Mouse (Mus musculus) heart, postnatal 0 days (tissue): ENCODE measurements at regions not wholly inside any gene's neighbourhood (a gene's known extent, or its start where the extent isn't known, plus 50 kb on each side); places are given as distances from the start of the nearest gene placed in this dataset.

Source experiments
- CTCF ChIP-seq: IDR thresholded peaks from 2 replicates; pipeline ENCODE4 v1.5.1; 2016; ENCODE audit warnings: antibody characterized with exemption, control low read depth, low read depth
- EP300 ChIP-seq: IDR thresholded peaks from 2 replicates; pipeline ENCODE4 v1.6.1; 2016; ENCODE audit warnings: antibody characterized with exemption, low read depth

GRCm38 (mm10) chr11:31781605-31782004 lies 90.4 kb upstream of the Cpeb4 start:
- TF ChIP-seq CTCF, result no peak
- no peak for TF ChIP-seq EP300
